Mouse (Mus musculus): ENCODE data around the gene Tmem102. TPM values are rescaled to one million over a fixed set of nuclear protein-coding genes. Genes with fewer than 3 reads are reported as not detected.
A peak's percentile ranks its signal among the peaks of the same experiment; 100 is the strongest.

Tmem102 gene
- polyA plus RNA-seq, 1 experiment from 2014 or later = 0.68 TPM

DNA sequence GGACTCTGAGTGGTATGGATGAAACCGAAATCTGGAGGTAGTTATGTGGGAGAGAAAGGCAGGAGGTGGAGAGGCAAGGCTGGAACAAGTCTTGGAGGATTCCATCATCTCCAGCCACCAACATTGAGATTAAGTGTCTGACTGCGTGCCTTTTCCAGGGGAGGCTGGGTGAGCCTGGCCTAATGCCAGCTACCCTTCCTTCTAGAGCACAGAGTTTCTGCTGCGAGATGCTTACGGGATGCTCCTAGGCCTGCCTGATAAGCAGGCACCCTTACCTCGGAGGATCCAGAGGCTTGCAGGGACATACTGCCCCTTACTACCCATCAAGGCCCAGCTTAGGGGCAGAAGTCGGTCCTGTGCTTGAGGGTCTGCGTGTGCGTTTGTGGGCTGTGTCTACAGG is 28.1 kb upstream of the Tmem102 start:
- Histone ChIP-seq H3K27me3 (ENCODE audit: control insufficient read depth, insufficient read depth, low read length) (no peaks in the 10 kb centered on the region), H3K36me3 (ENCODE audit: control insufficient read depth, insufficient read depth, low read length) (peaks cover 27% of the 10 kb centered on the region), H3K9me3 (ENCODE audit: control insufficient read depth, low read length) (no peaks in the 10 kb centered on the region), H3K4me1 (ENCODE audit: control insufficient read depth, insufficient read depth, low read length) (peaks cover 24% of the 10 kb centered on the region), H3K4me3 (ENCODE audit: low read depth, low read length) (peak overlapping the region; percentile 92), H3K4me2 (ENCODE audit: low read depth, low read length) (peak overlapping the region; percentile 98), H3K9ac (replicated peaks; ENCODE audit: low read depth, low read length) (peak overlapping the region; percentile 93), H3K27ac (ENCODE audit: low read depth, low read length) (no peak overlapping the region)
- ATAC-seq (ENCODE audit: low read depth) = no peak
- WGBS = 49% methylated on average over 8 of the region's 8 CpGs

DNA sequence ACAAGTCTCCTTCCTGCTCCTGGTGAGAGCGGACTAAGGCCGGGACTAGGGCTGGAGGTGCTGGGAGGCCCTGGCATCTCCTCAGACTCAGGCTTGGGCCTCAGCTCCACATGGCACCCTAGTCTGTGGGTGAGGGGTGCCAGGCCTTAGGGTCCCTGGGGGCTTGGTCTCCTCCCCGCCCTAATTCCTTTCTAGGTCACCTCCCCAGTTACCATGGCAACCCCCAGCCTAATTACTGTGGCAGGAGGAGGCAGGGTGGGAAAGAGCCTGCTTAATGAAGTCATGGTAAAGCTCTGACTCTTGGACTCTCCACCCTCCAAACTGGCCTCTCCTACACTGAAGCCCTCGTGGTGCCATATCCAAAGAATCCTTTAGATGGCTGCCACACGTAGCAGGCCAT is 23.4 kb upstream of the Tmem102 start:
- no peak overlapping the region for H3K4me3 ChIP-seq (ENCODE audit: low read depth, low read length)
- H3K27ac ChIP-seq (ENCODE audit: low read depth, low read length) = no peak overlapping the region
- no peak for ATAC-seq (ENCODE audit: low read depth)
- H3K4me1 ChIP-seq (ENCODE audit: control insufficient read depth, insufficient read depth, low read length) = peaks cover 6% of the 10 kb centered on the region
- H3K9me3 ChIP-seq (ENCODE audit: control insufficient read depth, low read length) = no peaks in the 10 kb centered on the region
- WGBS = 56% methylated on average over 5 of the region's 5 CpGs
- H3K27me3 ChIP-seq (ENCODE audit: control insufficient read depth, insufficient read depth, low read length) = no peaks in the 10 kb centered on the region
- no peak overlapping the region for H3K4me2 ChIP-seq (ENCODE audit: low read depth, low read length)
- H3K9ac ChIP-seq (replicated peaks; ENCODE audit: low read depth, low read length) = no peak overlapping the region
- H3K36me3 ChIP-seq (ENCODE audit: control insufficient read depth, insufficient read depth, low read length) = peaks cover 68% of the 10 kb centered on the region

DNA sequence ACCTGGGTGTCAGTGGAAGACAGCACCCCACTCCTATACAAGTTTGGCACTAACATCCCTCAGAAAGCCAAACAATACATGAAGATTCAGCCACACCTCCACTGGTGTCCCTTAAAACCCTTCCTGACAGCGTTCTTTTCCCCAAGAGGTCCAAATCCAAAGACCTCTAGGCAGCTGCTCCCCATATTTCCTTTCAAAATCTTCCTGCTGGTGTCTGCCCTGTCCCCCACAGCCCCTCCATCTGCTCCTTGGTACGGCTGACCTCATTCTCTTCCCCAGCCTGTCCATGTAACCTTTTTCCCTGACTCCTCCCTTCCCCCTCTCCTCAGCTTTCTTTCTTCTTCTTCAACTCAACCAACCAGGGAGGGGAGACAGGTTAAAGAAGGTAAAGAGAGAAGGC is 18.0 kb upstream of the Tmem102 start:
- Histone ChIP-seq H3K9ac (replicated peaks; ENCODE audit: low read depth, low read length) (no peak overlapping the region), H3K4me2 (ENCODE audit: low read depth, low read length) (no peak overlapping the region), H3K9me3 (ENCODE audit: control insufficient read depth, low read length) (no peaks in the 10 kb centered on the region), H3K27me3 (ENCODE audit: control insufficient read depth, insufficient read depth, low read length) (no peaks in the 10 kb centered on the region), H3K4me3 (ENCODE audit: low read depth, low read length) (no peak overlapping the region), H3K4me1 (ENCODE audit: control insufficient read depth, insufficient read depth, low read length) (no peaks in the 10 kb centered on the region), H3K27ac (ENCODE audit: low read depth, low read length) (no peak overlapping the region), H3K36me3 (ENCODE audit: control insufficient read depth, insufficient read depth, low read length) (peaks cover 41% of the 10 kb centered on the region)
- 83% methylated on average over 2 of the region's 2 CpGs for WGBS
- no peak for ATAC-seq (ENCODE audit: low read depth)

DNA sequence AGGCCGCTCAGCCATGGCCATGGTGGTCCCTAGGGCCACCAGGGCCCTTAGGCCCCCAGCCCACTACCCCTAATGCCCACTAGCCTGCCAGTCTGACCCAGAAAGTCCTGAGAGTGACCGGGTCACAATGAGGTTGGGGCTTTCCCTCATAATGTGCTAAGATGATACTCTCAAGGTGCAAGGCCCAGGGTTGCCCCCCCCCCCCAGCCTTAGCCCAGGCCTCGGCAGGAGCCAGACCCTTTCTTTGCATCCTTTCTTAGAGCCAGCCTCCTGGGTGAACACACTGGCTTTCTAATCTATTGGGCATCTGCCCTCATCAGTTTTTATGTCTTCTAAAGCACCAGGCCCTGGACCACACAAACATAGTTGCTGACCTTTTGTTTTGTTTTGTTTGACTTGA is 16.7 kb upstream of the Tmem102 start, which contains the start of gene Spem1:
Gene Spem1, minus strand, starts transcription at position 101 of the 400 bp plus-strand sequence.
- Histone ChIP-seq H3K9ac (replicated peaks; ENCODE audit: low read depth, low read length) (no peak within 1 kb of the TSS), H3K9me3 (ENCODE audit: control insufficient read depth, low read length) (no peaks in the 10 kb centered on the region), H3K4me1 (ENCODE audit: control insufficient read depth, insufficient read depth, low read length) (no peaks in the 10 kb centered on the region), H3K27ac (ENCODE audit: low read depth, low read length) (no peak within 1 kb of the TSS), H3K27me3 (ENCODE audit: control insufficient read depth, insufficient read depth, low read length) (no peaks in the 10 kb centered on the region), H3K4me3 (ENCODE audit: low read depth, low read length) (no peak within 1 kb of the TSS), H3K4me2 (ENCODE audit: low read depth, low read length) (no peak within 1 kb of the TSS), H3K36me3 (ENCODE audit: control insufficient read depth, insufficient read depth, low read length) (peaks cover 27% of the 10 kb centered on the region)
- 86% methylated on average over 3 of the region's 3 CpGs for WGBS
- ATAC-seq (ENCODE audit: low read depth) = no peak

DNA sequence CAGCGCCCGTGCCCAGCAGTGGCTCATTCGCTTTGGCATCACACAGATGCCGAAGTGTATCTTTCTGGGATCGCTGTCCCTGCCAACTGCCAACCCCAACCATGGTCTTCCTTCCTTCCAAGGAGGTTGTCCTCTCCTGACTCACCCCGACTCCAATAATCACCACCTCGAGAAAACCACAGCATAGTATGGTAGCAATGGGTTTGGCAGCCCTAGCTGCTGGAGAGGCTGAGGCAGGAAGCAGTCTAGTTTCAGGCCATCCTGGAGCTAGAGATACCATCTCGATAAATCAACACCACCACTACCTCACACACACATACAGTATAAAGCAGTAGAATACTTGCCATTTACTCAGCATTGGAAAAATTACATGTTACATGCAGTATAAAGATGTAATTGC is 13.4 kb upstream of the Tmem102 start:
- Histone ChIP-seq H3K4me1 (ENCODE audit: control insufficient read depth, insufficient read depth, low read length) (no peaks in the 10 kb centered on the region), H3K4me2 (ENCODE audit: low read depth, low read length) (no peak overlapping the region), H3K27me3 (ENCODE audit: control insufficient read depth, insufficient read depth, low read length) (no peaks in the 10 kb centered on the region), H3K27ac (ENCODE audit: low read depth, low read length) (no peak overlapping the region), H3K9ac (replicated peaks; ENCODE audit: low read depth, low read length) (no peak overlapping the region), H3K9me3 (ENCODE audit: control insufficient read depth, low read length) (no peaks in the 10 kb centered on the region), H3K4me3 (ENCODE audit: low read depth, low read length) (no peak overlapping the region), H3K36me3 (ENCODE audit: control insufficient read depth, insufficient read depth, low read length) (no peaks in the 10 kb centered on the region; the same call in 1 of the 2 replicates)
- ATAC-seq (ENCODE audit: low read depth) = no peak
- 96% methylated on average over 8 of the region's 8 CpGs for WGBS

DNA sequence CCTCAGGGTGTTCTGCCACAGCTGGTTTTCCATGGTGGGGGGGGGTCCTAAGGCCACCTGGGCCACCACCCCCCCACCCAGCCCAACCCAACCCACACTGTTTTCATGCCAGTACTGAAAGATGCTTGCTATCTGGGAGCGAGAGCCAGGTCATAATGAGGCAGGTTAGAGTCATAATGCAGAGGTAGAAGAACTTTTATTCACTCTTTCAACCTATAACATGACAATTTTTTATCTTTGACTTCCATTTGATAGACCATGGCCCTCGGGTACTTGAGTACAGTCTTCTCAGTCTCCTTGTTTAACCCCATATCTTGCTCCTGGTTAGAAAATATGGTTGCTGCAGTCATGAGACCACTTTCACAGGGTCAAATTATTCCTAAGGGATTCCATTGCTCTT is 12.9 kb upstream of the Tmem102 start, which contains the start of gene Spem2:
Gene Spem2, minus strand, starts transcription at position 101 of the 400 bp plus-strand sequence.
- Histone ChIP-seq H3K9ac (replicated peaks; ENCODE audit: low read depth, low read length) (no peak within 1 kb of the TSS), H3K27me3 (ENCODE audit: control insufficient read depth, insufficient read depth, low read length) (no peaks in the 10 kb centered on the region), H3K9me3 (ENCODE audit: control insufficient read depth, low read length) (no peaks in the 10 kb centered on the region), H3K36me3 (ENCODE audit: control insufficient read depth, insufficient read depth, low read length) (no peaks in the 10 kb centered on the region), H3K4me3 (ENCODE audit: low read depth, low read length) (no peak within 1 kb of the TSS), H3K4me2 (ENCODE audit: low read depth, low read length) (no peak within 1 kb of the TSS), H3K4me1 (ENCODE audit: control insufficient read depth, insufficient read depth, low read length) (no peaks in the 10 kb centered on the region), H3K27ac (ENCODE audit: low read depth, low read length) (no peak within 1 kb of the TSS)
- no peak for ATAC-seq (ENCODE audit: low read depth)
- whole genome bisulfite sequencing = 84% methylated on average over 2 of the region's 2 CpGs

DNA sequence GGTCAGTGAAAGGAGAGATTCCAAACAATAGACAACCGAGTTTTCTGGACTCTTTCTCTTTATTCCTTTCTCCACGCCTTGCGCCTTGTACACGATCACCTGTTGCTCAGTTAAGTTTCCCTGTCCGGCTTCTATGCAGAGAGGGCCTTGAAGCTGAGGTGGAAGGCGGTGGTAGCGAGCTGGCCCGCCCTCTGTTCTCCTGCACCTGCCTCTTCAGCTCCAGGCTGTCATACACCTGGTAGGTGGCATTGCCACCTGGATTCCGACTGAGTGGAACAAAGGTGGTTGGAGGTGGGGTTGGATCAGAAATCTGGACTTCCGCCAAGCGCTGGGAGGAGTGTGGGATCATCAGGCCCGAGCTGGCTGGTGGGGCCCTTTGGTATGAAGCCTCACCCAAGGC is 11.1 kb upstream of the Tmem102 start:
- Histone ChIP-seq H3K9me3 (ENCODE audit: control insufficient read depth, low read length) (no peaks in the 10 kb centered on the region), H3K27me3 (ENCODE audit: control insufficient read depth, insufficient read depth, low read length) (no peaks in the 10 kb centered on the region), H3K4me3 (ENCODE audit: low read depth, low read length) (no peak overlapping the region), H3K27ac (ENCODE audit: low read depth, low read length) (no peak overlapping the region), H3K9ac (replicated peaks; ENCODE audit: low read depth, low read length) (no peak overlapping the region), H3K36me3 (ENCODE audit: control insufficient read depth, insufficient read depth, low read length) (no peaks in the 10 kb centered on the region), H3K4me1 (ENCODE audit: control insufficient read depth, insufficient read depth, low read length) (no peaks in the 10 kb centered on the region), H3K4me2 (ENCODE audit: low read depth, low read length) (no peak overlapping the region)
- no peak for ATAC-seq (ENCODE audit: low read depth)
- 94% methylated on average over 12 of the region's 12 CpGs for WGBS

DNA sequence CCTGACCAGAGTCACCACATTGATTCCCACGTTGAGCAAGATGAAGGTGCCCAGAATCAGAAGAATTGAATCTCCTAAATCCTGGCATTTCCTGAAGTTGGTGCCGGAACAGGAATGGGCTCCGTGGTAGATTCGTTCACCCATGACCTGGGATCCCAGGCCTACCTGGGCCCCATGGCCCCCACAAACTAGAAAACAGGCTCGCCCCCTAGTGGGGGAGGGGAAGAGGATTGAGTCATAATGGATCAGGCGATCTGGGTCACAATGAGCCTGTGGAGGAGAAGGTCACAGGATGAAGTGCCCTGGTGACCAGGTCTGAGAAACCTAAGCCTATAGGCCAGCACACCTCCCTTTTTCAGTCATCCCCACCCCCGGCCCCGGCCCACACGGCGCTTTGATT is 9.7 kb upstream of the Tmem102 start, which contains the start of gene Gm39566:
Gene Gm39566, minus strand, starts transcription at position 144 of the 400 bp plus-strand sequence.
- H3K27me3 ChIP-seq (ENCODE audit: control insufficient read depth, insufficient read depth, low read length) = no peaks in the 10 kb centered on the region
- 68% methylated on average over 10 of the region's 10 CpGs for WGBS
- no peak within 1 kb of the TSS for H3K4me3 ChIP-seq (ENCODE audit: low read depth, low read length)
- no peaks in the 10 kb centered on the region for H3K4me1 ChIP-seq (ENCODE audit: control insufficient read depth, insufficient read depth, low read length)
- H3K9me3 ChIP-seq (ENCODE audit: control insufficient read depth, low read length) = no peaks in the 10 kb centered on the region
- H3K9ac ChIP-seq (replicated peaks; ENCODE audit: low read depth, low read length) = no peak within 1 kb of the TSS
- H3K4me2 ChIP-seq (ENCODE audit: low read depth, low read length) = no peak within 1 kb of the TSS
- no peak for ATAC-seq (ENCODE audit: low read depth)
- no peak within 1 kb of the TSS for H3K27ac ChIP-seq (ENCODE audit: low read depth, low read length)
- H3K36me3 ChIP-seq (ENCODE audit: control insufficient read depth, insufficient read depth, low read length) = no peaks in the 10 kb centered on the region

DNA sequence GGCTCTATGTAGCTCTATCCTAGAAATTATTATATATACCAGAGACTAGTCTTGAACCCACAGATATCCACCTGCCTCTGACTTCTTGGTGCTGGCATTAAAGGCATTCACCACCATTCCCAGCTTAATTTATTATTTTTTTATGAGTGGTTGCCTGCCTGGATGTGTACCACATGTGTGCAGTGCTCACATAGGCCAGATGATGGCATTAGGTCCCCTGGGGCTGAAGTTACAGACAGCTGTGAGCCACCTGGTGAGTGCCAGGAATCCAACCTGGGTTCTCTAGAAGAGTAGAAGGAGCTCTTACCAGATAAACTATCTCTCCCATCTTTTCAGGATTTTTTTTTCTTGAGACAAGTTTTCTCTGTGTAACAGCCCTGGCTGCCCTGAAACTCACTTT is 4.9 kb upstream of the Tmem102 start:
- Histone ChIP-seq H3K9ac (replicated peaks; ENCODE audit: low read depth, low read length) (no peak overlapping the region), H3K4me2 (ENCODE audit: low read depth, low read length) (no peak overlapping the region), H3K4me1 (ENCODE audit: control insufficient read depth, insufficient read depth, low read length) (no peaks in the 10 kb centered on the region), H3K27ac (ENCODE audit: low read depth, low read length) (no peak overlapping the region), H3K27me3 (ENCODE audit: control insufficient read depth, insufficient read depth, low read length) (peaks cover under 1% of the 10 kb centered on the region), H3K9me3 (ENCODE audit: control insufficient read depth, low read length) (no peaks in the 10 kb centered on the region), H3K36me3 (ENCODE audit: control insufficient read depth, insufficient read depth, low read length) (no peaks in the 10 kb centered on the region), H3K4me3 (ENCODE audit: low read depth, low read length) (no peak overlapping the region)
- ATAC-seq (ENCODE audit: low read depth) = no peak
